Mouse (Mus musculus): Measurements from ENCODE around the gene Glis3.

DNA sequence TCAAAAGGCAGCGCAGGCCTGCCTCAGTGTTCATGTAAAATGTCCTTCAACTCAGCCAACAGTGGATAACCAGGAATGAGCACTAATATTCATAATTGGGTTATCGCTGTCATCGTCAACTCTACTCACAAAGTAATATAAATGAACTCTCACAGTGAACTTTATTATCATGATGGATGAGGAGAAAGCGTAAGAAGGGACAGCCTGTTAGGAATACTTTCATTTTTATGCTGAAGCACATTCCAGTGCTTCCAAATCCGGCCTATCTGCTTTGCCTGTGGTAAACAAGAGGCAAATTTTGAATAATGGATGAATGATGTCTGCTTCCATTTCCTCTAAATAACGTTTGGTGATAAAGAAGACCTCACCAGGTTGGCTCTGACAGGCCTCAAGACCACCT, 103.3 kb downstream of the Glis3 start:
- TF ChIP-seq CTCF (IDR thresholded peaks at IDR 0.05; ENCODE audit: low read depth, low read length) (no peak), GATA1 (IDR thresholded peaks at IDR 0.05; ENCODE audit: borderline replicate concordance, low read length) (no peak), TAL1 (conservative IDR thresholded peaks at IDR 0.05; ENCODE audit: low read depth, low read length) (no peak)
